Mouse (Mus musculus) retina, adult 2 months (tissue): ENCODE data around the gene Rab20.

Experiments used
- DNase-seq: peaks from one replicate; pipeline ENCODE4 v3.0.0-alpha.2; 2012; ENCODE audit warnings: low read depth, low spot score

Rab20 gene

DNA sequence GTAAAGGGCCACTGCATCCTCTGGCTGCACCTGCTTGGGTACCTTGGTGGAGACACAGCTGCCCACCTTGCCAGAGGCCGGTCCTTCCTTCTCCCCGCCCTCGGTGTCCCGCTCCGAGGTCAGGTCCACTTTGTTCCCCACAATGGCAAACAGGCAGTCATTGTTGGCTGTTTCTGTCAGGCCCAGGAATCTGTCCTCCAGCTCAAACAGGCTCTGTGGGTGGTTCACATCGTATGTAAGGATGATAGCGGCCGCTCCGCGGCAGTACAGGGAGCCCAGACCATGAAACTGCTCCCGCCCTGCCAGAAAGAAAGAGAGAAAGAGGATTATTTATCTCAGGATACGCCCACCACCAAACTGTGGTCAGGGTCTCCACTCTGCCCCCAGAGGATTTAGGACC is 24.3 kb downstream of the Rab20 start:
- no peak for DNase-seq

DNA sequence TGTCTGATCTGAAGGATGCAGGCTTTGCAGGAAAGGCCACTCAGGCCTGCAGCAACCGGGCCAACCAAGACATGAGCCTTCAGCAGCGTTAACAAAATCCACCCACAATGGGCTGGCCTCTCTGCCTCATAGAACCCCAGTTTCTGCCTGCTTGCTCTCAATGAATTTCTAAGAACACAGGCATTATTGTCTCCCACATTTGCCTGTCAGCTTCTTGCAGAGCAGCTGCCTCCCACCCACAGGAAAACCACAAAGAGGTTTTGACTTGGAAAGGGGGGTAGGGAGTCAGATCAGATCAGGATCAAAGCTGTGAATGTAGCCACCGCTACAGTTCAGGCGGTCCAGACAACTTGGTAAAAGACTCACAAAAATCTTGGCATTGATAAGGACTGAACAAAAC is 25.5 kb downstream of the Rab20 start:
- no peak for DNase-seq

DNA sequence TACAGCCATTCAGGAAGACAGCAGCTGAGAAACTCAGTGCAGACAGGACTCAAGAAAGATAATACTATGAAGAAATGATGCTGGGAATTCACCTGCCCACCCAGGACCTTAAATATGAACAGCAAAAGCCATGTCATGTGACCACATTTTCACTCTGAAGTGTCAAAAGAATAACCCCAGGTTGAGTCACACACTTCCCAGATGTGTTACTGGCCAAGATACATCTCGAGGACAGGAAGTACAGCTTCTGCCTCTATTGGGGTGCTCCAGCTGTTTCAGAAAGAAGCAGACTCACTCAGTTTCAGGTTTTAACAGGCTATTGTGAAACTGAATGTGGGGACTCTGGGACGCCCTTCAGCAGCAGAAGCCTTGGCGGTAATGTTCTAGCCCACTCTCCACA is 26.0 kb downstream of the Rab20 start:
- no peak for DNase-seq

DNA sequence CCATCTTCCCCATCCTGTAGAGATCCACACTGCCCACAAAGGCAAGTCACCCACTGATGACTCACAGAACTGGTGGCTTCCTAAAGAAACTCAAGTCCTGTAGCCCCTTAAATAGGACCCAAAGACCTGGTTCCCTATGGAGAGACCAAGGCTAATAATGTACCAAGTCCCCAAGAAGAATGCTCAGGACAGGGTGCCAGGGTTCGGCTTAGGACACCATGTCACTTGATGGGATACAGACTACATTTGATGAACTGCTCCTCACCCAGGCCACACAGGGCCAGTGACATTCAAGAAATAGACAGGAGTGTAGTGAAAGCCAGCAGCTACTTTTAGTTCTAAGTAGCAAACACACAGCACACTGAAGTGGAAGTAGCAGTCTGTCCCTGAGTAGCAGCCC is 26.4 kb downstream of the Rab20 start:
- no peak for DNase-seq

DNA sequence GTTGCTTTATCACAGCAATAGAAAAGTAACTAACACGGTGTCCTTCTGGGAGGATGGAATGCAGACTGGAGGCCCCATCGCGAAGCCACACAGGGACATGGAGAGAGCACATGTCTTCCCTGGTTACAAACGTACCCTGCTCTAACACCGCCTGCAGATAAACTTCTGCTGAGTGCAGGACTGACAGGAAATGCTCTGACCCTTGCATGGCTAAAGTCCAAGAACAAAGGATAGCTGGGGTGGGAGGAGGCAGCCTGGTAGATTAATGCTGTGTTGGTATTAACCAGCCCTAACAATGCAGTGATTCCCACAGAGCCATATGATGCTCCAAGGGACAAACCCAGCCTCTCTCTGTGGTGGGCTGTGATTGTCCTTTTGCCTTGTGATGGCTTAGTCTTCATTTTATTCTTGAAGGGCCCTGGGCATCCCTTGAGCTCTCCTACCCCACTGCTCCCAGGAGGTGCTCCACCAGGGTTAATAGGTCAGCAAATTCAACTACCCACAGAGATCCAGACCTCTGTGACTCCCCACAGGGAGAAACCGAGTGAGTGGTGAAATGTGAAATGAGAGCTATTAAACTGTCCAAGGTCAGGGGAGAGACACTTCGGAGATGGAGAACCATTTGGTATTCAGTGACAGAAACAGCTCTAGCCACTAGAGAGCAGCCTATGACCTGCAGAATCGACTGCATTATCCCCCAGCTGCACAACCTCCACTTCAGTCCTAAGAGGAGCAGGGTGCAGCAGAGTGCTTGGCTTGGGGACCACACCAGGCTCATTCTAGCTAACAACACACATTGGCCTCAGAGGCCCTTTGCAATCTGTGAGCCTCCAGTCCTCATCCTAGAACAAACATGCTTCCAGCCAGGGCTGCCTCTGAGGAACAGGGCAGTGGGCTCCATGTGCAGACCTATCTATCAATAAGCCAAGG is 28.1 kb downstream of the Rab20 start:
- DNase-seq, result no peak

DNA sequence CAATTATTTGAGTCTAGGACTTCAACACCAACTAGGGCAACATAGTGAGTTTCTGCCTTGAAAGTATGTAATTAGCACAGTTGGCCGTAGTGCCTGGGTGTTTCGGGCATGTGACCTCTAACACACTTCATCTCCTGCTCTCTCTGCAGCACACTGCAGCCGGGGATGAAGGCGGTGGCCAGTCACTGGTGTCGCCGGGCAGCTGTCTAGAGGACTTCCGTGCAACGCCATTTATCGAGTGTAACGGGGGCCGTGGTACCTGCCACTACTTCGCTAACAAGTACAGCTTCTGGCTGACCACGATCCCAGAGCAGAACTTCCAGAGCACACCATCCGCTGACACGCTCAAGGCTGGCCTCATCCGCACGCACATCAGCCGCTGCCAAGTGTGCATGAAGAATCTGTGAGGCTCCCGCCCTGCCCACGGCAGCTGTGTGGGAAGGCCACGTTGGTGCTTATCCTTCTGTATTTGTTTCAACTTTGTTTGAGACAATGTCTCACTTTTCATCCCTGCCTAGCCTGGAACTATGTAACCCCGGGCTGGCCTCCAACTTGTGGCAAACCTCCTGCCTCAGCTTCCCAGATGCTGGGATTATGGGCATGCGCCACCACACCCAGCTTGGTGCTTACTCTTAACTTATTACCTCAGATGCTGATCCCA is 30.5 kb downstream of the Rab20 start:
- DNase-seq, result no peak

DNA sequence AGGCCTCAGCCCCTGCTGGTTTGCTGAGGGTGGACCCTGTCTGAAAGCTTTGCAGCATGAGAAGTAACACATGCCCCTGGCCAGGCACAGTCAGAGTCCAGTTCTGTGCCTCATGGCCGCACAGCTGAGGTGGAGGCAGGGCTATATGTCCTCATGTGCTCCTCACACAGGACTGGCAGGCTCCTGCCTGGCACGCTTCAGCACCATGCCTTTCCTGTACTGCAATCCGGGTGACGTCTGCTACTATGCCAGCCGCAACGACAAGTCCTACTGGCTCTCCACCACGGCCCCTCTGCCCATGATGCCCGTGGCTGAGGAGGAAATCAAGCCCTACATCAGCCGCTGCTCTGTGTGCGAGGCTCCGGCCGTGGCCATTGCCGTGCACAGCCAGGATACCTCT is 32.7 kb downstream of the Rab20 start:
- no peak for DNase-seq

DNA sequence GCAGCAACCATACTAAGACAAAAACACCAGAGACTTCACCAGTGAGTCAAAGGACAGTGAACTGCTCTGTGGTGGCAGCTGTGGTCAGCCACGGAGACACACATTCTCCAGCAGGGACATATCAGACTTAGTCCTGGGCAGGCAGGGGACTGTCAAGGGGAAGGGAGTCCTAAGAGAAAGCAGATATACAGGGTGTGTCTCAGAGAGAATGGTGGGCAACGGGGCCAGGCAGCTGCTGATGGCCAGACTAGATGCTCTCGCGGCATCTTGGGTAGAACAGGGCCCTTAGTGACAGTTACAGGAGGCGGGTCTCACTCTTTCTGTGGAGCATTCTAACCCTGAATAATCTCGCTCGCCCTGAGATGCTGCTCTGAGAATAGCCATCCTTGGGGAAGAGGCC is 34.3 kb downstream of the Rab20 start:
- no peak for DNase-seq

DNA sequence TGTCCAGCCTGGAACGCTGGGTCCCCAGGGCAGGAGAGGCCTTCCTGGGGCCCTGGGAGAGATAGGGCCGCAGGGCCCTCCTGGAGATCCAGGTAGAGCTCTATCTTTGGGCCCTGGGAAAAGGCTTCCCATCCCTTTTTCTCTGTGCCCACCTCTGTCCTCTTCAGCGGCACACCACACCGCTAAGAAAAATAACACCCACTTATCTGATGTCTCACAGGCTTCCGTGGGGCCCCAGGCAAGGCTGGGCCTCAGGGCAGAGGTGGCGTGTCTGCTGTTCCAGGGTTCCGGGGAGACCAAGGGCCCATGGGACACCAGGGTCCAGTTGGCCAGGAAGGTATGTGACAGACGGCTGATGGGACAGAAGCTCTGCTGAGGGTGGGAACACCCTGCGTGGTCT is 34.9 kb downstream of the Rab20 start:
- no peak for DNase-seq

DNA sequence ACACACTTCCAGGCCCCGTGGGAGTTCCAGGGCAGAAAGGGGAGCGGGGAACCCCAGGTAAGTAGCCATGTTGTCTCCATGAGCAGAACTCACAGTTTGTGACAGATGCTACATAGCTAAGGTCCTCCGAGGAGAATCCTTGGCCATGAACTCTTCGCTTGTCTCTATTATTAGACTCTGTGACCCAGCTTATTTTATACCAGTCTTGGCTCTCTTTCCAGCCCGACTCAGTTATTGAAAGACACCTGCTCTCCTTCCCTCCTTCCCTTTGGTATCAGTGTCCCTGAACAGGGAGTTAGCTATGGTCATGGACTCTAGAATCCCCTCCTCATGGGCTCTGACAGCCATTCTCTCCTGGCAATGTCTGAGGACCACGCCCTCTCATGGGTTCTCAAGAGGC is 37.2 kb downstream of the Rab20 start:
- no peak for DNase-seq

DNA sequence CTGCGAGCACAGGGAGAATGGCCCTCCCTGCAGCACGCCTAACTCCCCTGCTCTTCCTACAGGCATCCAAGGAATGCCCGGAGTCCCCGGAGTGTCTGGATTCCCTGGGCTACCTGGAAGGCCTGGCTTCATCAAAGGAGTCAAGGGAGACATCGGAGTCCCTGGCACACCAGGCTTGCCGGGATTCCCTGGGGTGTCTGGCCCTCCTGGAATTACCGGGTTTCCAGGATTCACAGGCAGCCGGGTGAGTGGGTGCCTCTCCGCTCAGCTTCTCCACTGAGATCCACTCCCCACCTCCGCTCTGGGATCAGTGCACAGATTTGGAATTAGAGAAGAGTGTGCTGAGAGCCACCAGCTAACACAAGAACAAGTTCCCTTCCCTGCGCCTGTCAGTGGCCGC is 40.6 kb downstream of the Rab20 start:
- DNase-seq, result no peak

DNA sequence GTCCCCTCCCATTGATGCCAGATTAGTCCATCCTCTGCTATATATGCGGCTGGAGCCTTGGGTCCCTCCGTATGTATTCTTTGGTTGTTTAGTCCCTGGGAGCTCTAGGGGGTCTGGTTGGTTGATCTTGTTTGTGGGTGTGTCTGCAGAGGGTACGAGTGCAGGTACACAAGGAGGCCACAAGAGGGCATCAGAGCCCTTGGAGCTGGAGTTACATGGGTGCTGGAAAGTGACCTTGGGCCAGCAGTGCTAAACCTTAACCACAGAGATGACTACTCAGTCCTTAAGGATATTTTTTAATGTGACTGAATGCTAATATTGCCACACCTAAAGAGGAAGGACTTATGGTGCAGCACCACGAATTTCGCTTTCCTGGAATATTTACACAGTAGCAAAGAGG is 47.8 kb downstream of the Rab20 start:
- no peak for DNase-seq

DNA sequence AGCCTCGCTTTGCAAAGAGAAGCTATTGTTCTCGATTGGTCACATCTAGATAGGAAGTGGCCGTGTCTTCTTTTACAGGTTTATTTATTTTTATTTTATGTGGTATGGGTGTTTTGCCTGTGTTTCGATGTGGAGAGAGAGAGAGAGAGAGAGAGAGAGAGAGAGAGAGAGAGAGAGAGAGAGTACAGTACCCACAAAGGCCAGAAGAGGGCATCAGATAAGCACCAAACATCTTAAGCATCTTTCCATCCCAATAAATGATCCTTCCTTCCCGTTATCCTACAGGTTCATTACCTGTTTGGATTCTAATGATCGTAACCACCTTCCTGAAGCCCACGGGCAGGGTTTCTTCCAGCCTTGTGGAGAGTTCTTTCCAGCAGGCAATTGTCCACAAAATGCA is 55.4 kb downstream of the Rab20 start:
- no peak for DNase-seq

DNA sequence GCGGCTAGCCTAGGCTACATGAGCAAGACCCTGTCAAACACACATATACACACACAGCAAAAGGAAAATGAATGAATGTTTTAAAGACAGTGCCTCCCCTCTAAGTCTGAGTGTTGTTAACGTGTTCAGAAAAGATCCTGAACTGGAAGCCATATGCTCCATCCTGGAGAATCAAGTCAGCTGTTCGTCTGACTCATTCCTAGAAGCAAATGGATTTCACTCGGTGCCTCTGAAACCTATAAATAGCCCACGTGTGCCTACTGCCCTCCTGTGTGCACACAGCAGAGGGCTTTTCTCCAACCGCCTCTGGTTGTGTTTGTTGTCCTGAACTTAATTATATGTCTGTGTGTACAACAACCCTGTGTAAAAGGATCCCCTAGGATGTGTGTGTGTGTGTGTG is 56.5 kb downstream of the Rab20 start:
- DNase-seq, result no peak

DNA sequence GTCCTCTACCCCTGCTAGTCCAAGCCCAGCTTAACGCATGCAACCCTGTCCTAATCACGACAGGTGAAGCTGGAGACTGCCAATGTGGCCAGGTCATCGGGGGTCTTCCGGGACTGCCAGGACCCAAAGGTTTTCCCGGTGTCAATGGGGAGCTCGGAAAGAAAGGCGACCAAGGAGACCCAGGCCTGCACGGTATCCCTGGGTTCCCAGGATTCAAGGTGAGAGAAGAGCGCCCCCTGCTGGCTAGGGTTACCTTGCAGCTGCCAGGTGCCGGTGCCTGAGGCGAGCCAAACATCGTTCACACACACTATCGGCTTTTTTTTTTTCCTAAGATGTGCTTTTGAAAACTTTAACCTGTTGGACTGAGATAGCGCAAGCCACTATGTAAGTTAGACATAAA is 57.4 kb downstream of the Rab20 start:
- no peak for DNase-seq

DNA sequence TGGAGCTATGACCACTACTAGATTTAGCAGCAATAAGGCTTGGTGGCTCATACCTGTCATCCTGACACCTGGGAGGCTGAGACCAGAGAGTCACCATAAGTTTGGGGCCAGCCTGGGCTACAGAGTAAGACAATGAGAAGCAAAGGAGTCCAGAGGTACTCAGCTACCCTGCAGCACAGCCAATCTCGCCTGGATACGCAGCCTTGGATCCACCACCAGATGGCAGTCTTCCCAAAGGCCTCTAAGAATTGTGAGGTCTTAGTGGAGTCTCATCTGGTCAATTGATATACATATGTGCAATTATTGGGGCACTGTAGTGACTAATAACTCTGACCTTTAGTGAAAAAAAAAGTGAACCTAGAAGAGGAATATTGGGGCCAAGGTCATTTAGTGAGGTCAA is 58.9 kb downstream of the Rab20 start:
- no peak for DNase-seq

DNA sequence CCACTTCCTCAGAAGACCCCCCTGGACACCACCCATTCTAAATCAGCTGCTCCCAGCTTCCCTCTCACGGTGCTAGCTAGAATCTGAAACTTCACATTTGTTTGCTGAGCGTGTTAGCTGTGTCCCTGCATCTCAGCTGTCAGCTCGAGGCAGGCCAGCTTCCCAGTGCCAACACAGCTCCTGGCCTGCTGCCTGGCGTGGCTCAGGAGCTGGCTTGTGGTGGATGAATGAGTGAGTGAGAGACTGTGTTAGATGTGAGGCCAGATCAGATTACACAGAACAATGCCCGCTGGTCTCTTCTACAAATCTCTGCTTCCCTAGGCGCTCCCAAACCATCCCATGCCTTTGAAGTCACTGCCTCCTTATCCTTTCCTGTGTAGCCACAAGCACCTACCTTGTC is 59.3 kb downstream of the Rab20 start:
- DNase-seq, result no peak

DNA sequence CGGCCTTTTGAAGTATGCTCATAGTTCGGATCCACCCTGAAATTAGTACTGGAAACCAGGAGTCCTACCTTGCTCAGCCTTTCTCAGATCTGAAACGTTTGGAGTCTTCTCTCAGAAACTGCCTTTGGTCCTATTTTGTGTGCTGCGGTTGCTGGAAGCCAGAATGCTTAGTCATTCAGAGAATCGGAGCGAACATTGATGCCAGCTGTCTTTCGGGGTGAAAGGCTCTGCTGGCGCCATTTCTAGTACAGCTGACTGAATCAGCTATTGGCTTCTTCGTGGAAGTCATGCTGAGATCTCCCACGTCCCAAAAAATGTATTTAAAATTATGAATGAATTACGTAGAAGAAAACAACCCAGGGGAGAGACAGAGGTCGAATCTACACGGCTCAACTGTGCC is 60.7 kb downstream of the Rab20 start:
- no peak for DNase-seq

DNA sequence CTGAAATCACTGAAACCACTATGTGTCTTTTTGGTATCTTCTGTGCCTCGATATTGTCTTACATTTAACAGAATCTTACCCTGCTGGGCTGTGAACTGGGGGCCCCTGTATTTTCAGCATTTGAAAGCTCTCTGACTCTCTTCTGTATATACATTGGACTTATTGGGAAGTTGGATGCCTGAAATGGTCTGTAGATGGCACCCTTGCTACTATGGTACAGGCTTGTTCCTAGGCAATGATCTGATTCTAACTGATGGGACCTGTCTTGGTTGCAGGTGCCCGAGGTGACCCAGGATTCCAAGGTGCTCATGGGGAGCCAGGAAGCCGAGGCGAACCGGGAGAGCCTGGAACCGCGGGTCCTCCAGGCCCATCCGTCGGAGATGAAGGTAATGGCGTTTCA is 63.4 kb downstream of the Rab20 start:
- no peak for DNase-seq

DNA sequence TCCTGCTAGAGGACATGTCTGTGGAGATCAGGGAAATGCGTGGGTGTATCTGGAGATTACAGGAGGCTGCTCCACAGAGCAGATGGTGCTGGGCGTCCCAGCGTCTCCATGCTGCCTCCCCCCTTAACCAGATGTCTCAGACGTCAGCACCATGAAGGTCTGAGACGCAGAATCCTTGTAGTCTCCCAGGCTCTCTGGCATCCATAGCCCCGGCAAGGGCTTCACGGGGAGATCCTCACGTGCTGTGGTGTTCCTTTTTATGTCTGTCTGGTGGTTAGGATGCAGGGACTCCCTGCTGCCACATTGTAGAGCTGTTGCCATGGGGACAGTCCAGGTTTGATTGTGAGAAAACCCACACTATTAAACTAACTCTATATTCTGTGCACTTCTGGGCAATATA is 64.2 kb downstream of the Rab20 start:
- DNase-seq, result no peak

DNA sequence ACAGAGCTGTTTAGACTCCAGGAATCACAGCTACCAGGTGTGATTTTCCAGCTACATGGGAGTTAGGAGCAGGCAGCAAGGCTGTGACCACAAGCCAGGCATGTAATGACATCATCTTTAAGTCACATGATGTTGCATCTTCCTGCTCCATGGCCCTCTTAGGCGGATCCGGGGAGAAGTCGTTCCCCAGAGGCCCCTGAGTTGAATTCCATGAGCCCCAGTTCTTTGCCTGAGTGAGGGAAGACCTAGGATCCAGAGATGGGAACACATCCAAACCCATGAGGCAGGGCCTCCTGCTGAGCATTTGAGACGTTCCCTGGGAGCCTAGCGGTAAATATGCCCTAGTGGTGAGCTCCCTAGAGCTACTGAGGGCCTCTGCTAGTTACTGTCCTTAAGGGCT is 66.1 kb downstream of the Rab20 start:
- no peak for DNase-seq

DNA sequence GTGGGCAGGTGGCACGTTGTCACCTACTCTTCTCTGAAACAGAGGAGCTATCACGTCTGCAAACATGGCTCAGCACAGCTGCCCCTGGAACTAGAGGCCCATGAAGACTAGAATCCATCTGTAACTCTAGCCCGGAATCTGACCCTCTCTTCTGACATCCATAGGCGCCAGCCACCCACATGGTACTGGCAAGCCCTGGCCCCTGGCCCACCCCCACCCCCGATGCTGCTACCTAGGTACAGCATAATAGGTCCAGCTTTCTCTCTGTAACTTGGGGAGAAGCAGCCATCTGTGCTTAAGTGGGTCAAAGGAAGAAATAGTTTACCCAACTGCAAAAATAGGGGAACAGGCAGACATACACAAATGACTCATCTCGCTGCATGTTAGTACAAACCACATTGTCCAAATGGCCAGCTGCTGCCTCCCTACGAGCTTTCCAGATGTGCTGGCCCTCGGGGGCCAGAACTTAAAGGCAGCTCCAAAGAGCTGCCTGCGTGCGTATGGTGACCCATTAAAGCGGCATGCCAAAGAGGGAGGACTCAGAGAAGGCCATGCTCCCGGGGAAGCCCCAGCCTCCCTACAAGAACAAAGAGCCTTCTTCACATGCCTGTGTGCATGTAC is 66.9 kb downstream of the Rab20 start:
- no peak for DNase-seq
